Mouse (Mus musculus): ENCODE data around the gene 3110001I22Rik.

Gene 3110001I22Rik

DNA sequence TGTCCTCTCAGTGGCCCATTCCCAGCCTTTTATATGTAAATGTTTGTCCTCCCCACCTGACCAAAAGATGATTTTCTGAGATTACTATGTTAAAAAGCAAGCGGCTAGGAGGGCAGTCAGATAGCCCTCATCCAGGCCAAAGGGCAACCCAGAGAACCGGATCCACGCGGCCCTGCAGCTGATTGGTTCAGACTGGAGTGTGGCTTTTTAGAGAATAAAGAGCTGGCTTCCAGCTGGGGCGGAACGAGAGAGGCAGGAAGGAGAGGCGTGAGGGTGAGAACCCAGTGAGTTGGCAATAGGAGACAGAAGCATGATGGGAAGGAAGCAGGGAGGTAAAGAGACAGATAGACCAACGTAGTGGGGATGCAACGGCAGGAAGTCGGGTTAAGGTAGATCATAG, 51.2 kb downstream of the 3110001I22Rik start:
- DNase-seq = peak; percentile 20 to 43

DNA sequence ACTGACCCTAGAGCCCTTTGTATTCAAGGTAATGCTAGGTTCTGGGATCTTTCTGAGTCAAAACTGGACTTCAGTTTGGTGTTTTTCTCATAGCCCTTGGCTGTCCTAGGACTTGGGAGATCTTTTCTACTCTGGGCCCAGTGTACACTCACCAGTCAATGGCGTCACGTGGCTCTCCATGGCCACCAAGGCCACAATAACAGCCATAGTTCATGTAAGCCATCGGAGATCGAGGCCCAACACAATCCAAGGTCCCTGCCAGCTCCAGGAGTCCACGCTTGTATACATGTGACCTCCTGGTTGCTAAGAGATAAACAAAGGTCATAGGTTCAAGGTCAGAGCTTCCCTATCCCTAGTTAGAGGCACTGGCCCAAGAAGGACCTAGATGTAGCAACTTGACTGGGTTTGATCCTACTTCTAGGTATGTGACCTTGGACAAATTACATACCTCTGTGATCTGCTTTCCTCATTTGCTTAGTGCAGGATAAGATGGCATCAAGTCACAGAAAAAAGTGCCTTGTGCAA, 56.1 kb downstream of the 3110001I22Rik start:
- DNase-seq = no peak

Measured in kidney, postnatal 36 days (tissue).